Mouse (Mus musculus): Measurements from ENCODE around the gene Pafah1b2. TPM values are rescaled to one million over a fixed set of nuclear protein-coding genes. Genes with fewer than 3 reads are reported as not detected.

The Pafah1b2 gene
- polyA plus RNA-seq, 1 experiment from 2014 or later = 161 TPM

DNA sequence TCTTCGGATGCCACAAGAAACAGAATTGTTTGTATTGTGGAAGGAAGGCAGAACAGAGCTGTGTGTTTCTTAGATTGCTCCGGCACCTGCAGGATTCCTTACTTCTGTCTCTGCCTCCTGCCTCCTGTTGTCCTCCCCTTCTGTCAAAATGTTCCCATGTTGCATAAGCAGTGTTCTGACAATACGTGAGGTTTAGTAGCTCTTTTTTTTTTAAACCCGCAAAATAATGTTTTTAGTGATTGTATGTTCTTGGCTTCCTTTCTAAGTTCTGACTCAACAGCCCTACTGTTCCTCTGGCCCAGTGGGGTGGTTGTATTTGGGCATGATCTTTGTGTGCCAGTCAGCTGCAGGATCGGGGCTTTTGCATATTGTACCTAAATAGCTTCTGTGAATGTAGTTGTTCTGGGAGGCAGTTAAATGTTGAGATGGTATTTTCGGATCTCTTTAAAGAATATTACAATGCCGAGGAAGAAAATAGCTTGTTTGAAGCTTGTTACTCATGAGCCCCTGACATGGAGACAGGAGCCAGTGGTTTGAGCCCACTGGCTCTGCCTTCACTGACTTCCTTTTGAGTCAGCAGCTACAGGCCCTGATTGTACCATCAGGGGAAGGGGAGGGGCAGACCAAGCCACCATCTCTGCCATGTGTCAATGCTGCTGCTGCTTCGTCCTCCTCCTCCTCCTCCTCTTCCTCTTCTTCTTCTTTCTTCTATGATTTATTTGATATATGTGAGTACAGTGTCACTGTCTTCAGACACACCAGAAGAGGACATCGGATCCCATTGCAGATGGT, 13.8 kb upstream of the Pafah1b2 start:
- ATAC-seq (ENCODE audit: insufficient number of reproducible peaks, low FRiP score, low TSS enrichment, low read depth) = no peak
- Histone ChIP-seq H3K9ac (no peak overlapping the region), H3K4me2 (replicated peaks) (no peak overlapping the region), H3K27ac (replicated peaks) (no peak overlapping the region), H3K4me1 (peaks cover 18% of the 10 kb centered on the region), H3K36me3 (no peaks in the 10 kb centered on the region), H3K4me3 (replicated peaks) (no peak overlapping the region), H3K27me3 (no peaks in the 10 kb centered on the region), H3K9me3 (replicated peaks) (no peaks in the 10 kb centered on the region)
- WGBS = 79% methylated on average over 9 of the region's 9 CpGs

DNA sequence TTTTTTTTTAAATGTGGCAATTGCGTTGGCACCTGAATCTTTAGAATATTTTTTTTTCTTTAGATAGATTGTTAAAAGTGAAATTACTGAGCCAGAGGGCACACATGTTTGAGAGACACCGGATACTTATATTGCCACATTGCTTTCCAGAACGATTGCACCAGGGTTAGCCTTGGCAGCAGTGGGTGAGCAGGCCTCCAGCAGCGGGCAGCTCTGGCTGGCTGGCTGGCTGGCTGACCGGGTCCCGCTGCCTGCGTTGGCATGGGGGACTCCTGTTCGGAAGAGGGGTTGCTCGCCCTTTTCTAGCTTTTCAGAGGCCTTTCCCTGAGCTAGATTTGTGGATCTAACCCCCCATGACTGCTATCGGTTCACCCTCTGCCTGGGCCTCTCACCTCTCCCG, 11.1 kb upstream of the Pafah1b2 start:
- H3K27ac ChIP-seq (replicated peaks) = no peak overlapping the region
- ATAC-seq (ENCODE audit: insufficient number of reproducible peaks, low FRiP score, low TSS enrichment, low read depth) = no peak
- no peak overlapping the region for H3K4me2 ChIP-seq (replicated peaks)
- no peak overlapping the region for H3K4me3 ChIP-seq (replicated peaks)
- peaks cover 12% of the 10 kb centered on the region for H3K36me3 ChIP-seq
- no peaks in the 10 kb centered on the region for H3K27me3 ChIP-seq
- no peaks in the 10 kb centered on the region for H3K4me1 ChIP-seq
- 87% methylated on average over 11 of the region's 11 CpGs for WGBS
- H3K9ac ChIP-seq = no peak overlapping the region
- no peaks in the 10 kb centered on the region for H3K9me3 ChIP-seq (replicated peaks)

DNA sequence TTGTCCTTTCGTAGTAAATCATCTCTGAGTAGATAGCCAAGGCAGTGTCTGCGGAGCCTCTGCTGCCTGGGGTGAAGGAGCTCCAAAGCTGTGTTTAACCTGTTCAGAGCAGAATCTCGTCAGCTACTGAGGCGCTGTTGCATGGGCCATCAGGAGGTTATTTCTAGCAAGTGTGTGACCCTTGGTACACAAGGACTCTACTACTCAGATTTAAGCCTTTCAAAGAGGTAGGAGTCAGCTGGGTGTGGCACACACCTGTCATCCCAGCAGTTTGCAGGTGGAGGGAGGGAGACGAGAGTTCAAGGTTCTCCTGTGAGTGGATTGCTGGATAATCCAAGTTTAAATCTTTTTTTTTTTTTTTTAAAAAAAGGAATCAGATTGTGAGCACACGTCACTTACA, 7.5 kb upstream of the Pafah1b2 start:
- no peaks in the 10 kb centered on the region for H3K27me3 ChIP-seq
- peaks cover 17% of the 10 kb centered on the region for H3K4me1 ChIP-seq
- peaks cover 17% of the 10 kb centered on the region for H3K36me3 ChIP-seq
- ATAC-seq (ENCODE audit: insufficient number of reproducible peaks, low FRiP score, low TSS enrichment, low read depth) = no peak
- no peak overlapping the region for H3K4me2 ChIP-seq (replicated peaks)
- H3K9me3 ChIP-seq (replicated peaks) = no peaks in the 10 kb centered on the region
- no peak overlapping the region for H3K27ac ChIP-seq (replicated peaks)
- H3K9ac ChIP-seq = no peak overlapping the region
- H3K4me3 ChIP-seq (replicated peaks) = no peak overlapping the region
- 82% methylated on average over 6 of the region's 6 CpGs for WGBS

DNA sequence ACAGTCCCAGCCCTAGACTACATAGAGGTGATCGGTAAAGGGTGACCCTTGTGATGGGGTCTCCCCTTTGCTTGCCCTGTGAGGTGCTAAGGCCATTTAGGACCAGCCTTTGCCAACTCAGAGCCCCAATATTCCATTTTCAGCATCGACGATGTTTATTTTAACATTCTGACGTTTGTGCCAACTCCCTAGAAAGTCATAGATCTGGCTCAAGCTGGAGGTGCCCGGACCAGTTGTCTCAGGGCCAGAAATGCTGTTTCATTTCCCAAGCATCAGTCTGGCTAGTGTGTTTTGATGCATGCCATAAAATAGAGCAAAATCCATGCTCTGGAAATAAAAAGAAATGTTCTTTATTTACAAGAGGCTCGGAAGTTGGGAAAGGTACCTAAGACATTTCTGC, 5.8 kb upstream of the Pafah1b2 start:
- no peak overlapping the region for H3K9ac ChIP-seq
- peaks cover 31% of the 10 kb centered on the region for H3K4me1 ChIP-seq
- H3K9me3 ChIP-seq (replicated peaks) = no peaks in the 10 kb centered on the region
- WGBS = 79% methylated on average over 6 of the region's 6 CpGs
- H3K4me3 ChIP-seq (replicated peaks) = no peak overlapping the region
- ATAC-seq (ENCODE audit: insufficient number of reproducible peaks, low FRiP score, low TSS enrichment, low read depth) = no peak
- no peaks in the 10 kb centered on the region for H3K27me3 ChIP-seq
- peaks cover 17% of the 10 kb centered on the region for H3K36me3 ChIP-seq
- H3K27ac ChIP-seq (replicated peaks) = no peak overlapping the region
- no peak overlapping the region for H3K4me2 ChIP-seq (replicated peaks)

DNA sequence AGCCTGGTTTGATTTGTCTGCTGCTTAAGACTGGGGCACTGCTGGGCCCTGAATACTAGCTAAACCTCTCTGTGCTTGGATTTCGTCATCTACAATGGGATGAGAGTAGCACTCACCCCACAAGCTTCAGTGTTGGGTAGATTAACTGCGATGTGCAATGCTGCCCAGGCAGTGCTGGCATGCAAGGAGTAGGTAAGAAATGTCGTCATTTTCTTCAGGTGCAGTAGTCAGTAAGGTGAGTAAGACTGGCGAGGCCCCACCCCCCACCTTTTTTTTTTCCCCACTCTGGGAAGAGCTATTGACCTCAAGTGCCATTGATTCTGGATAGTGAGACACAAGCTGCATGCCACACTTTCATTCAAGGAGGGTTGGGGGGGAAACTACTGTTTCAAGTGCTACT, 3.9 kb upstream of the Pafah1b2 start:
- H3K36me3 ChIP-seq = peaks cover 17% of the 10 kb centered on the region
- H3K4me2 ChIP-seq (replicated peaks) = no peak overlapping the region
- WGBS = 63% methylated on average over 4 of the region's 4 CpGs
- ATAC-seq (ENCODE audit: insufficient number of reproducible peaks, low FRiP score, low TSS enrichment, low read depth) = no peak
- no peaks in the 10 kb centered on the region for H3K9me3 ChIP-seq (replicated peaks)
- no peaks in the 10 kb centered on the region for H3K27me3 ChIP-seq
- H3K27ac ChIP-seq (replicated peaks) = no peak overlapping the region; the same call in 1 of the 2 replicates
- no peak overlapping the region for H3K9ac ChIP-seq
- peaks cover 41% of the 10 kb centered on the region for H3K4me1 ChIP-seq
- no peak overlapping the region for H3K4me3 ChIP-seq (replicated peaks)

DNA sequence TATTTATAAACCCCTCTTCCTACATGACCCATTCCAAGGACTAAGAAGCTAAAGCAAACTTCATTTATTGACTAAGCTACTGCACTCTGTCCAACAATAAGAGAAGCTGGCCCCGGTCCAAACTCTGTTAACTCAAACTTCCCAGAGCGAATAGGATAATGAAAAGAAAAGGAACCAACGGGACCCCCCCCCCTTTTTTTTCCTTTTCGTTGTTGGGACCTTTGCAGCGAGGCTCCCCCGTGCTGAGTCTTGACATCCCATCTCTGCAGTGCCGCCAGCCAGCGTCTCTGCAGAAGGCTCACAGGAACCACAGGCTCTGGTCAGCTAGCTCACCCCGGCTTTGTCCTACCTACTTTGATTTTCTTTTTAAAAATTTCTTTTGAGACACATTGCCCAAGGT, 3.3 kb upstream of the Pafah1b2 start:
- Histone ChIP-seq H3K27ac (replicated peaks) (0 out of 2 replicates have a peak overlapping the region, but pooled peaks have one; percentile 88), H3K36me3 (peaks cover 15% of the 10 kb centered on the region), H3K4me2 (replicated peaks) (peak overlapping the region; percentile 75; the same call in 1 of the 2 replicates), H3K9ac (no peak overlapping the region), H3K4me3 (replicated peaks) (no peak overlapping the region), H3K9me3 (replicated peaks) (no peaks in the 10 kb centered on the region), H3K27me3 (no peaks in the 10 kb centered on the region), H3K4me1 (peaks cover 41% of the 10 kb centered on the region)
- 28% methylated on average over 9 of the region's 9 CpGs for WGBS
- no peak for ATAC-seq (ENCODE audit: insufficient number of reproducible peaks, low FRiP score, low TSS enrichment, low read depth)

DNA sequence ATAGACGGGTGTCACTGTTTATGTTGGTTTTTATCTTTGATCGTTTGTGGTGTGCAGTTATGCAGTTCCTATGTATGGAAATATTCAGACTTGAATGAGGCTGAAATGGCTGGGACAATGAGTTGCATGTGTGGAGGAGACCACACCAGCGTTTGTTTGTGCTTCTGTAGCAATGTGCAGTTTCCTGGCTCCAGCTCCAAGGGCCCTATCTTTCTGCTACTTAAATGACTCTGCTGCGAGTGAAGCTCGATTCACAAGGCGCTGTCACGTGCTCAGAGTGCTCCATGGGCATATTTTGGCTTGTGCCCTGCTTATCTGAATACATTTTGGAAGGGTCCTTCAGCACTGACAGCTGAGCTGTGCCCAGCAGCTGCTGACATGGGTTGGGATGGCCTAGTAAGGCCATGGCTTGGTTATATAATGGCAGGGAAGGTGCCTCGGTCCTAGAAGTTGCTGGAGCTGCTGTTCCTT, 2.6 kb upstream of the Pafah1b2 start:
- Histone ChIP-seq H3K36me3 (peaks cover 12% of the 10 kb centered on the region), H3K4me3 (replicated peaks) (peak overlapping the region; percentile 82; the same call in 1 of the 2 replicates), H3K4me1 (peaks cover 41% of the 10 kb centered on the region), H3K27ac (replicated peaks) (peak overlapping the region; percentile 88), H3K27me3 (no peaks in the 10 kb centered on the region), H3K9ac (0 out of 2 replicates have a peak overlapping the region, but pooled peaks have one; percentile 4), H3K9me3 (replicated peaks) (no peaks in the 10 kb centered on the region), H3K4me2 (replicated peaks) (peak overlapping the region; percentile 75)
- ATAC-seq (ENCODE audit: insufficient number of reproducible peaks, low FRiP score, low TSS enrichment, low read depth) = 0 out of 2 replicates have a peak, but pooled peaks have one; percentile 40
- 21% methylated on average over 8 of the region's 8 CpGs for WGBS

DNA sequence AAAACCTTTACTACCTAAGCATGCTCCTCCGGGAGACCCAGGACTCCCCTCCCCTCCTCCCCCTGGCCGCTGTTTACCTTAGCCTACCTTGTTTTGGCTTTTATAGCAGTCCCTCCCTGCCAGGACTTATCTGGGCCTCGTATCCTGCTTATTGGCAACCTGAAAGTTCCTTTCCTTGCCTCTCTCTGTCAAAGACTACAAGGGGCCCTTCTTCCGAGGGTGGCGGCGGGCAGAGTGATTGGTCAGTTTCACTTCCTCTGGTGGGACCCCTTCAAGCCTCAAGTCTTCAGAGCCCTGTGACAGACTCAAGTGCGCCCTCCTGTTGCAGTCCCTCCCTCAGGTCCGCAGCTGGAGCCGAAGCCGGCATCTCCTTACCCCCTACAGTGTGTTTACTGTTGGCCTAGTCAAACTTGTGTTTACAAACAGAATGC, 1.8 kb upstream of the Pafah1b2 start:
- 0 out of 2 replicates have a peak overlapping the region, but pooled peaks have one; percentile 95 for H3K9ac ChIP-seq
- no peak for ATAC-seq (ENCODE audit: insufficient number of reproducible peaks, low FRiP score, low TSS enrichment, low read depth)
- WGBS = 2% methylated on average over 10 of the region's 10 CpGs

DNA sequence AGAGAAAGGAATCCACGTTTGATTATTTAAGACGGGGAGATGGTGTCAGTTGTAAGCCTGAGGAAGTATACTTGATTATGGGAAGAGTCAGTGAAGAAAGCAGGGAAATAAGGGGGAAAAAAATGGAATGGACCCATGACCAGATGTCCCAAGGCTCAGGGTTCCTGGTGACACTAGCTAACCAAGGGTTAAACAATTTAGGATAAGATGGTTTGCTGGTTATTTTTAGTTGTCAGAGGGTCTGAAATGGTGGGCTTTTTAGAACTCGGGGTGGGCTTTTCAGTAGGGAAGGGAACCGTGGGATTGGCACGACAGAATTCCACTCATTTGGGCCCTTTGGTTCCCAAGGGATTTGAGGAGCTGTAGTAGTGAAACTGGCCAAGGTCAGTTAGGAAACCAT, 1.1 kb upstream of the Pafah1b2 start:
- Histone ChIP-seq H3K27me3 (no peaks in the 10 kb centered on the region), H3K9me3 (replicated peaks) (no peaks in the 10 kb centered on the region), H3K27ac (replicated peaks) (peak overlapping the region; percentile 88), H3K4me1 (peaks cover 41% of the 10 kb centered on the region), H3K36me3 (peaks cover 6% of the 10 kb centered on the region; the same call in 1 of the 2 replicates), H3K4me2 (replicated peaks) (peak overlapping the region; percentile 75), H3K9ac (peak overlapping the region; percentile 95), H3K4me3 (replicated peaks) (peak overlapping the region; percentile 82)
- no peak for ATAC-seq (ENCODE audit: insufficient number of reproducible peaks, low FRiP score, low TSS enrichment, low read depth)
- WGBS = 4% methylated on average over 5 of the region's 5 CpGs

More for the DNA sequence above, 1.8 kb upstream of the Pafah1b2 start:
- no peaks in the 10 kb centered on the region for H3K27me3 ChIP-seq
- H3K36me3 ChIP-seq = peaks cover 12% of the 10 kb centered on the region
- no peaks in the 10 kb centered on the region for H3K9me3 ChIP-seq (replicated peaks)
- H3K27ac ChIP-seq (replicated peaks) = peak overlapping the region; percentile 88
- peak overlapping the region; percentile 82 for H3K4me3 ChIP-seq (replicated peaks)
- peak overlapping the region; percentile 75 for H3K4me2 ChIP-seq (replicated peaks)
- peaks cover 41% of the 10 kb centered on the region for H3K4me1 ChIP-seq

DNA sequence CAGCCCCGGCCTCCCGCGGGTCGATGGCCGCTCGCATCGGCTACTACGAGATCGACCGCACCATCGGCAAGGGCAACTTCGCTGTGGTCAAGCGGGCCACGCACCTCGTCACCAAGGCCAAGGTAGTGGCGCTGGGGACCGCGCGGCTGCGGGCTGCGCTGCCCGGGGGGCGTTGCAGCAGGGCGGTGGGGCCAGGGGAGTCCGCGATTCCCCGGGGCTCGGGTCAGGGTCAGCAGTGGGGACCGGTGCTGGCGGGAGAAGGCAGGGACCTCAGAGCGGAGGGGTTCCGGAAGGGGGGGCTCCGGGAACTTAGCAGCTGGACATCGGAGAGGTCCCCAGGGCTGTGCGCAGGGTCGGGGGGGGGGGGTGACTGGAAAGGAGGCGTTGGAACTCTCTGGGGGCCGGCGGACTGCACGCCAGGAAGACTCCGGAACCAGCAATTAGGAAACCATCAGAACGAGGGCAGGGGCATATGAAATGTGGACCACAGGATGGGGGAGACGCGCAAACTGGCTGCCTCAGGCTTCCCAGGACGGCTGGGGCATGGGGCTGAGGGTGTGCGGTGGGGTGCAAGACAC, 608 bp upstream of the Pafah1b2 start:
- H3K4me2 ChIP-seq (replicated peaks) = peak overlapping the region; percentile 75
- peak; percentile 37; the same call in 1 of the 2 replicates for ATAC-seq (ENCODE audit: insufficient number of reproducible peaks, low FRiP score, low TSS enrichment, low read depth)
- H3K36me3 ChIP-seq = peaks cover under 1% of the 10 kb centered on the region; the same call in 1 of the 2 replicates
- peak overlapping the region; percentile 88 for H3K27ac ChIP-seq (replicated peaks)
- H3K4me1 ChIP-seq = peaks cover 41% of the 10 kb centered on the region
- H3K4me3 ChIP-seq (replicated peaks) = peak overlapping the region; percentile 82
- under 1% methylated on average over 45 of the region's 46 CpGs for WGBS
- H3K9ac ChIP-seq = peak overlapping the region; percentile 95
- H3K9me3 ChIP-seq (replicated peaks) = no peaks in the 10 kb centered on the region
- no peaks in the 10 kb centered on the region for H3K27me3 ChIP-seq
